Mouse (Mus musculus) T-helper 2 cell (primary cell): ENCODE results near the gene Lrrc52.

Source experiments
- in situ Hi-C: fragments of 300-600 bp; cut with MboI, MseI; formaldehyde crosslinking; loops from one replicate; pipeline ENCODE4 v1.15.1; 2025; ENCODE audit warnings: high pct_unique_total_duplicates

Lrrc52 gene

DNA sequence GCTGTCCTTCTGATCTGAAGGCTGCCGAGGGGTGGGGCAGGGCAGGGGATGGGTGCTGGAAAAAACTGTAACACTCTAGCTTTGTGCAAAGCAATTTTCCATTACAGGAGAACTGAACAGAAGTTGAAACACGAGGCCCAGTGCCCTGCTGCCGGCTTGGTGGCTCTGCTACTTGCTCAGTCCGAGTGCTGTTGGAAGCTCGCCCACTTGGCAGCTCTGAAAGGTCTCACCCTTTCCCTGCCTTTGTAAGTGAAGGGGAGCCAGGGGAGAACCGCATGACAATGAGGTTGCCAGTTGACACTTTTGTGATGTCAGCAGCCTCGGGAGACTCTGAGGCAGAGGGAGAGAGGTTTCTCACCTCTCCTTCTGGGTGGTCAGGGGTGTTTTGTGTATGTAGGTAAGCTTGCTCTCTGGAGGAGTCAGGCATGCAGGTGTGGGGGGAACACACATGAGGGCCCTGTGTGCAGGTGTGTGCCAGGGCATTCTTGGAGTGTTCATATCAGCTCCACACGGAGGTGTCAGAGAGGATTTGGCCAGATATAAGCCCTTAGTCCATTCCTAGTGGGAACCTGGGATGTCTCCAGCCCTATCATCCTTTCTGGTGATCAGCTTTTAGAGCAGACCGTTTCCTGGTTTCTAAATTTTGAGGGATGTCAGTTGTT, at the start of gene Lrrc52:
Lrrc52 (minus strand) TSS at position 16 of the 662 bp plus-strand sequence.
- in situ Hi-C loops = loop anchor here (25.0 kb wide), 1 partner anchor 1995 kb away; no protein-coding TSS in a partner anchor

DNA sequence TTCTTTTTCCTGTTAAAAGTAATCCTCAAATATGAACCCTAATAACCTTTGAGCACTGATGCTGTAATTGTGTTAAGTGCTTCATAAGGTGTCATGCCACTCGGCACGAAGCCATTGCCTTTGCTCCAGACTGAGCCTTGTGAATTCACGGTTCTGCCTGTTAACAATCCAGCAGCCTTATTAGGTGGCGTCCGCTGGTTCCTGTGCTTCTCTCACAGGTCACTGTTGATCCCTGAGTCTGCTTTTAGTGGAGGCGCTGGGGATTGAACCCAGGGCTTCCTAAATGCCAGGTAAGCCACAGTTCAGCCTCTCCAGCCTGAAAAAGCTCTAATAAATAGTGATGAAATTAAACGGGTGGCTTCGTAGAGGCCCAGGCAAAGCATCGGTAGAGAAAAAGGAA, 45.0 kb upstream of the Lrrc52 start:
- in situ Hi-C loops = loop anchor here (25.0 kb wide), 1 partner anchor 999 kb away; no protein-coding TSS in a partner anchor

DNA sequence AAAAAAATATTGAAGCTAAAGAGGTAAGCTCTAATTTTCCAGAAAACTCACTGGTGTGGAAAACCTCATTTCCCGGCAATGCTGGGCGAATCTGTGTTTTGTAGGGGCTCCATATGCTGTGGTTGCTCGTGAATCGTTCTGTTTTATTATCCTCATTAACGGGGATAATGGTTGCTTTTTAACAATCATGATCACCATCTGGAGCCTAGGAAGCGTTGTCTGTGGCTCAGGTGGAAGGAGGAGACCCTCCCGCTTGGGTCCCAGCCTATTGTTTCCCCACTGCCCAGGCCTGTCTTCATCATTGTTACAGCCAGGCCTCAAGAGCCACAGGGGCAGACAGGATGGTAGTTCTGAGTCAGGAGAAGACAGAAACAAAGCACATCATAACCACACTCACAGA, 39.5 kb upstream of the Lrrc52 start:
- in situ Hi-C loops = loop anchor here (25.0 kb wide), 1 partner anchor 994 kb away; no protein-coding TSS in a partner anchor

DNA sequence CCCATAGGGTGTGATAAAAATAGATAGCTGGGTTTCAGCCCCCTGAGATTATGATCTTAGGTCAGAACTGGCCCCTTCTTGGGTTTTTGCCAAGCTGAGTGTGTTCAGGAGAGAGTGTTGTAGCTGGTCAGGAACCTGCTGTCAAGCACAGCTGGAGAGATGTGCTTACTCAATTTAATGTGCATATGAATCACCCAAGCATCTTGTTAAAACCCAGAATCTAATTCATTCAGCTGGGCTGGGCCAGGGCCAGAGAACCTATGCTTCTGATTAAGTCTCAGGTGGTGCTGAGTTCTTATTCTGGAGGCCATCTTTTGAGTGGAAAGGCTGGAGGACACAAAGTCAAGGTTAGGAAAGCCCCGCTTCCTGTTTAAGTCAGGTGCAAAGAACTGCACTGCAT, 38.8 kb upstream of the Lrrc52 start:
- in situ Hi-C loops = loop anchor here (25.0 kb wide), 1 partner anchor 993 kb away; no protein-coding TSS in a partner anchor

DNA sequence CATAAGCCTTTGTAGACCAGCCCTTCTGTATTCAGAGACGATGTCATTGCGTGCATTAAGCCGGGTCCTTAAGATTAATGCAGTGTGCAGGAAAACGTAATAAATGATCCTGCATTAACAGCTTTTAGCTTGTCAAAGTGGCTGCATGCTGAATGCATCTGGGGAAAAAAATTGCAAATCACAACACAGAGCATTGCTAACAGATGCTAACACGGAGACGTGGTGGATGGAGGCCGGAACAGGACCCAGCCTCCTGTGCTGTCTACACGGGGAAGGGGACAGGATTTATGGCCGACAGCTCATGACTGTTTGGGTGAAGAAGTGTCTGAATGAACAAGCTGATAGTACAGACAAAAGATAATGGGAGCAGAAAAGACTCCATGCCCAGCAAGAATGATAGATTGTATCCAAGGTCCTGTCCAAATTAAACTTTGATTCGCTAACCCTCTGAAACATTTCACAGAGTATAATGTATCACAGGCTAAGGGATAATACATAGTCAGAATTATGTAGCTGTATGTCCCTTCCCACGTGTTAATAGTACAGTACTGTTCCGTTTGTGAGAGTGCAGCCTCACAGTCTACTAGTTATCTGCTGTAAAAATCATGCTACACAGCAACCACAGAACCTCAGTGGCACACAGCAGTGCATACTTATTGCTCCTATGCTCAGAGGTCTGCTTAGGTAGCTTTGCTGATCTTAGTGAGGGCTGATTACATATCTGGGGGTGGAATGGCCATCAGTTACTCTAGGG, 32.7 kb upstream of the Lrrc52 start:
- in situ Hi-C loops = no loop called here

DNA sequence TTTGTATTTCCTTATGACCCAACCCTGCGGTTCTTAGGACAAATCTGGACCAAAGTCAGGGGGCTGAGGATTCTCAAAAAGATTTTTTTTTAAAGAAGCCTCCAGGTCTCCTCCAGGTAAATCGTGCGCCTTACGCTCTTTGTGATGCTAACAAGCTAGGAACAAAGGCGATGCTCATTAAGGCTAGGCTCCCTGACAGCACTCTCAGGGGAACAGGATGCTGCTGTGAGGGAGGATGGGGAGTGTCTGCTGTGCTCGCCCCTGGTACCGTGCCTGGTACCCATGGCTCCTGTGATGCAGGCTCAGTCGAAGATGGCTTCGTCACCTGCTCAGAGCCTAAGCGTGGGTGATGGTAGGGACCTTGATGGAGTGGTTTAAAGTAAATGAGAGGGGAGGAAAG, 31.4 kb upstream of the Lrrc52 start:
- in situ Hi-C loops = no loop called here

DNA sequence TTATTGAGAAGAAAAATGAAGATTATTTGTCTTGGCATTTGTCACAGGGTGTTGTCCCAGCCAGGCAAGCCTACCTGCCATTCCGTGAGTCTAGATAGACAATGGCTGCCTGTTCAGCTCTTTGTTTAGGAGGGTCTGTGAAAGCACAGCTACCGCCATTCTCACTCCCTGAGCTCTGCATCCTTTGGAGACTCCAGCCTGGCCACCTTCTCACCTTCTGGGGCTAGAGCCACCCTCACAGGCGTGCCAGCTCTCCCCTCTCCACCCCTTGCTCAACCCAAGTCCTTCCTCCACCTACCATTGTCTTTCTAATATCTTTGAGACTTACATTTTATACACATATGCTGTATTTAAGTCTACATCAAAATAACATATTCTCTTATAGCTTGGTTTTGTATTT, 31.0 kb upstream of the Lrrc52 start:
- in situ Hi-C loops = no loop called here

DNA sequence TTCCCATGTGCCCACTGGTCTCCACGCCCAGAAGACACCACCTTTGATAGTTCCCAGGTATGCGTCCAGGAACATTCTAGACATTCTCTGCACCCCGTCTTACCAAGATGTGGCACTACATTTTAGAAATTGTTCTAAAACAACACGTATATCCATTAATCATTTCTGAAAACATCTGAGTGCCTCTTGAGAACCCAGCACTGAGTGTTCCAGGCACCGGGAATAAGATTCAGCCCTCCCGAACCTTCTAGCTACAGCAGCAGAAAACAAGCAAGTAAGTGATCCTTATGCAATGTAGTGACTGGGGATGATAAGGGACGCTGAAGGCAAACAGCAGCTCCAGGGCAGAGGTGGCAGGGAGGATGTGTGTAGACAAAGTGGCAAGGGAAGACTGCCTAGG, 24.9 kb upstream of the Lrrc52 start:
- in situ Hi-C loops = no loop called here

DNA sequence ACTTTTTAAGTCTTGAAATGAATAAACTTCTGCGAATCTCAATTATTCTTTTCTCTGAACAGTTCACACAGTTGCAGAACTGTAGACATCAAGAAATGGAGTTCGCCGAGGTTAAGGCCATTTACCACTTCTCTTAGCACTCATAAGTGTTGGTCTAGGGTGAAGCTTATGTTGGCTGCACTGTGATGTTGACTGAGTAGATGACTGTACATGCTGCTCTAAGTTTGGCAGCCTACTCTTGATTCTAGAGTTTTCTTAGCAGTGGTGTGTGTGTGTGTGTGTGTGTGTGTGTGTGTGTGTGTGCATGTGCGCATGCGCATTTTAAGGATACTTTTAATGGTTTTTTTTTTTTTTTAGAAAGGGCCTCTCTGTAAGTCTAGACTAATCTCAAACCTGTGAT, 21.4 kb upstream of the Lrrc52 start:
- in situ Hi-C loops = no loop called here

DNA sequence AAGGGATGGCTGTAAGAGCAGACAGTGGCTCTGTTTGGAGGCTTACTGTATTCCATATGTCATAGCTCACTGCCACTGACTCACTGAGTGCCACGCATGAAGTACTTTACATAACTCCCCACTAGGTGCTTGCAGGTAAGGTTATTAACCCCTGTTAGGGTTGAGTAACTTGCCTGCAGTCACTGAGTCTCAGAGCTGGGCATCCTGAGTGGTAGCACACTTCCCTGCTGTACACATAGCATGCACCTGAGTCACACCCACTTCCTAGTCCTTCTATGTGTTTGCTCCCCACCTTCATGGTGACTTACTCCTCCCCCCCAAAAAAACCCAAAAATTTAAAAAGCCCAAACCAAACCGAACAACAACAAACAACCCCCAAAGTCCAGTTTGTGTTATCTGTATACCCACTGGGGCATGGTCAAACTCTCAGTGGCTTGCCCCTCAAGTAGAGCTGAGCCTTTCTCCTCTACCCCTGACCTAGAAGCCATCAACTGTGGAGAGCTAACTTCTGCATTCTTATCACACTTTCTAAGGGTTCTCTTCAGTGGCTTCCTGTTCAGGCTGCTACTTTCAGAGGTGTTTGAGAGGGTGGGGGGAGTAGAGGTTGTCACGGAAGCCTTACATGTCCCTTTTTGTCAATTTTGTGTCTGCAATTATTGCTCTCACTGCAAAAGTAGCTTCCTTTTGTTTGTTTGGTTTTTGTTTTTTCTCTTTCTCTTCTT, 20.5 kb upstream of the Lrrc52 start:
- in situ Hi-C loops = no loop called here

DNA sequence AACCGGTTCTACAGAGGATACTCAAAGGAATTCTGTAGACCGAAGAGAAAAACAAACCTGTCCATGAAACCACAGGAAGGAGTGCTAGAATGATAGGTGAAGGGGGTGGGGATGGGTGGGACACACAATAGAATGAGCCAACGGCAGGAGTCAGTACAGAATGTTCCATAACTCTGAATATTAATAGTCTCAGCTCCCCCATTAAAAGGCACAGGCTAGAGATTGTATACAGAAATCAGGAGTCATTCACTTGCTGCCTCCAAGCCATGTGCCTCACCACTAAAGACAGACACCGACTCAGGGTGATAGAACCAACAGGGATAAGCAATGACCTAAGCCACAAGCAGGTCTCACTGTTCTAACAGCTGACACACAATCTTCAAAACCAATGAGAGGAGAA, 16.3 kb upstream of the Lrrc52 start:
- in situ Hi-C loops = no loop called here

DNA sequence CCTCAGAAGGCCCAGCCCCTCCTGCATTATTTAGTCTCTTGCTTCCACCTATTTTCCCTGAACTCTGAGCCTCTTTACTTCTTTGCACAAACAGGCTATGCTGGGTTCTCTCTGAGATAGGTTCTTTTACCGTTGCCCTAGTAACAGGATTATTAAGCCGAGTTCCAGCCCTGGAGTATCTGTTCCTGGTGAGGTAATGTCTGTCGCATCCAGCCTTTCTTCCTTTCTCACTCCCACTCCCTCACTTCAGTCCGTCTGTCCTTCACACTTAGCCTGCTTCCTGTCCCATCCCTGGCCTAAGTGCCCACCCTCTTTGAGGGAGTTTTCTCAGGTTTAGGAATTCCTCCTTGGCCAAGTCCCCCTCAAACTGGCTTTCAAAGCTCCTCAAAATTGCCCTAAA, 7.0 kb upstream of the Lrrc52 start:
- in situ Hi-C loops = loop anchor here (25.0 kb wide), 1 partner anchor 1989 kb away; no protein-coding TSS in a partner anchor

DNA sequence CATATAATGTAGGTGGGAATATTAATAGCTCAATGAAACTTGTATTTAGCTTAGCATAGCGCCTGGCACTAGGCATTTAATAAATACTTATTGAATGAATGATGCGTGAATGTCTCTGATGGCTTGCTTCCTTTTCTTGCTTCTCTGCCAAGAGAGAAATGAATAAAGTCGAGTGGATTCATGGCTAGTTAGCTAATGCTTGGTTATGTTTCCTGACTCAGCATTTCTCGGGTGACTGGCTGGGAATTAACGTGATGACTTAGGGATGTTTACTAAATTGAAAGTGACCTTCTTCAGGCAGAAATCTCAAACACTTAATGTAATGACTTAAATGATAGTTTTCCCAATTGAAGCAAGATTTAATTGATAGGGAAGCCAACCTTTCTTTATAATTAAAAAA, 1.3 kb upstream of the Lrrc52 start:
- in situ Hi-C loops = loop anchor here (25.0 kb wide), 1 partner anchor 1994 kb away; no protein-coding TSS in a partner anchor

DNA sequence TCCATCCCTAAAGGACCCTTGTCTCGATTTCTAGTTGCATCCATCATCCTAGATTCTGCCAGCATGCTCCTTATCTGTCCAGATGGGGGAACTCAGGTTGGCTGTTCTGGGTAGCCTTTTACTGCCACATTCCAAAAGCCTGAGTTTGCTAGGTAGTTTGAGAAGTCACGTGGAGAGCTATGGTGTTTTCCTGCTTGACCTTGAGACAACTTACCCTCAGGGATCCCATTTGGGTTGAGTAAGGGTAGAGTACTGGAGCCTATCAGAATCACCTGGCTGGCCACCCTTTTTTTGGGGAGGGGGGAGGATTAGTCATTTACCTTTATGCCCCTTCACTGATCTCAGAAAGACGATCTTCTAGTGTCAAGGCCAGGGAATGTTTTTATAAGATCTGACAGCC, 9.3 kb downstream of the Lrrc52 start:
- in situ Hi-C loops = loop anchor here (25.0 kb wide), 1 partner anchor 2005 kb away; no protein-coding TSS in a partner anchor

DNA sequence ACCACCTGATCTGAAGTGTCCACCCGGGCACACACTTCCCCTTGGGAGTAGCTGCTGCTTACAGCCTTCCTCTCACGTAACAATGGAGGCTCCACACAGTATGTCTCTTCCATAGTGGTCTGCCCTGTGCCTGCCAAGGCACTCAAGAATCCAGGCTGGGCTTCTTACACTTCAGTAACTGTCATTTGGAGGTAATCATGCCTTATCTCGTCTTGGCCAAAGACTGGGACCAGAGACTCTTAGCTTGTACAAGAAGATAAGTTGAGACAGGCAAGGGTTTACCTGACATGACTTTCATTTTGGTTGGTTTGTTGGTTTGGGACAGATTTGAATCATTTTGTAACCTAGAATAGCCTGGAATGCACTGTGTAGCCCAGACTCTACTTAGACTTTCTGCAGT, 13.5 kb downstream of the Lrrc52 start:
- in situ Hi-C loops = loop anchor here (25.0 kb wide), 1 partner anchor 2009 kb away; no protein-coding TSS in a partner anchor

DNA sequence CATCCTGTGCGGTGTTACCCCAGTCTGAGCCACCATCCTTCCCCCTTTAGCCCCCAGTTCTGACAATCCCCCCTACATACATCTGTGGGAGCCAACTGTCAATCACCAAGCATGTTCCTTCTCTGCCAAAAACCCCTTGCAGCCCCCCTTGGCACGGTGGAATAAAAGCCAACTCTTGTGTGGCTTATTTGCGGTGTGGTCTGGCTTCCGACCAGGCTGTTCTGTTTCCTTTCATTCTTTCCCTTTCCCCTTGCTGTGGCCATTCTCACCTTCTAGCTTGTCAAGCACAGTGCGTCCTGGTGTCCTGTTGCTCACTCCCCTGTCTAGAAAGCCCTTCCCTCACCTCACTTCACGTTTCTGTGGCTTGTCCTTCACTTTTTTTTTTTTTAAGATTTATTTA, 14.1 kb downstream of the Lrrc52 start:
- in situ Hi-C loops = loop anchor here (25.0 kb wide), 1 partner anchor 2010 kb away; no protein-coding TSS in a partner anchor

DNA sequence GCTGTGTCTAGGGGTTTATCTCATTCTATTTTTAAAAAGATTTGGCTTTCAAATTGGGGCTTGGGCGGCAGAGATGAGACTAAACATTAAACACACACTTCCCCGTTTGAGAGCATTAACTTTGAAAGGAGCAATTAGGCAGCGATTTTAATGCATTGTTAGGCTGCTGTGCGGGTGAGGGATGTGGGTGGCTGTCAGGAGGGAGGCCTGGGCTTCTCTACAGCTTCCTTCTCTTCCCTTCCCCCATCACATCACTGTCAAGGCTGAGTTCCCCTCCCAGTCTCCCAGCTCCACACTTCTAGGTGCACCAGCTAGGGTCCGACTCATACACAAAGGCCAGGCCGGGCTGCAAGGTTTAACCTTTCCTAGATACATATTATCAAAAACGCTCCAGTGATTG, 18.0 kb downstream of the Lrrc52 start:
- in situ Hi-C loops = no loop called here

DNA sequence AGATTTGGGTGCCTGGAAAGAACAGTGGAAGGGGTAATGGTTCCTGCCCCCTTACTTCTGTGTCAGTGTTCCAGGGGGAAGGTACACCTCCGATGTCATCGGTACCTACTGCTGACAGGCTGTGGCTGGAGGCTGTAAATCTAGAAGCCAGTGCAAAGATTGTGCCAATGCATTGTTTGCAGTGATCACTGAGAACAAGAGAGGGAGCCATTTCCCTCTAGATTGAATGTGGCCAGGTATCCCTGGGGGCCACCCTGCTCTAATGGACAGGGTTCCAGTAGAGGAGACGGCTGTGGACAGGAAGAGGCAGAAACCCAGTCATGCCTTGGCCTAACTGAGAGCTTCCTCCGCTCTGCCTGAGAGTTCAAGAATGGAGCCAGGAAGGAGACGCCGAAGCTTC, 18.5 kb downstream of the Lrrc52 start:
- in situ Hi-C loops = no loop called here

DNA sequence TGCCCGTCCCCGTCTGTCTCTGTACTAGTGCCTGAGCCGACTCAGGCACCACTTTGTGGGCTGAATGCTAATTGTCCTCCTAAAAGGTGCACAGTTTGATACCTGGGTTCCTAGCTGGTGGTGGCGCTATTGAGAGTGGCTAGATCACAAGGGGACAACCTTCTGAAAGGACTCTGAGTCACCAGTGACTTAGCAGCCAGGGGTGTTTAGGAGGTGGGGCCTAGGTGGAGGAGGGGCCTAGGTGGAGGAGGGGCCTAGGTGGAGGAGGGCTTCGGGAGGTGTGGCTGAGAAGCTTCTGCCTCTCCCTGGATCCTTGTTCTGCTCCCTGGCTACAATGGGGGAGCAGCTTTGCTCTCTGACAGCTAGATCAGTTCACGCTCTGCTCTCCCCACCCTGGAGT, 20.1 kb downstream of the Lrrc52 start:
- in situ Hi-C loops = no loop called here

DNA sequence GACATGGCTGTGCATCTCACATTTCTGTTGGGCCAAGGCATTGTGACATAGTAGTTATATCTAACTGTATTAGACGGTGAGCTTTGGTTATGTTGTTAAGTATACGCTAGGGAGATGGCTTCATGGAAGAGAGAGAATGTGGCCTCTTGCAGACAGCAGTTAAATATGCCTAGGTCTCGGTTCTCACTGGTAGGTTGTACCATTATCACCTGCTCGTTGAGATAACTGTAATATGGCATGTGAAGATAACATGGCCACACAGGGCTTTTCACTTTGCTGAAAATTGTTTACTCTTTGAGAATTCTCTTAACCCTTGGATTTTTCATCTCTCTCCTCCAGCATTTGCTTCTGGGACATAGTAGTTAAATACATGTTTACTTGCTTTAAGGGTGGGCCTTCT, 21.4 kb downstream of the Lrrc52 start:
- in situ Hi-C loops = no loop called here

DNA sequence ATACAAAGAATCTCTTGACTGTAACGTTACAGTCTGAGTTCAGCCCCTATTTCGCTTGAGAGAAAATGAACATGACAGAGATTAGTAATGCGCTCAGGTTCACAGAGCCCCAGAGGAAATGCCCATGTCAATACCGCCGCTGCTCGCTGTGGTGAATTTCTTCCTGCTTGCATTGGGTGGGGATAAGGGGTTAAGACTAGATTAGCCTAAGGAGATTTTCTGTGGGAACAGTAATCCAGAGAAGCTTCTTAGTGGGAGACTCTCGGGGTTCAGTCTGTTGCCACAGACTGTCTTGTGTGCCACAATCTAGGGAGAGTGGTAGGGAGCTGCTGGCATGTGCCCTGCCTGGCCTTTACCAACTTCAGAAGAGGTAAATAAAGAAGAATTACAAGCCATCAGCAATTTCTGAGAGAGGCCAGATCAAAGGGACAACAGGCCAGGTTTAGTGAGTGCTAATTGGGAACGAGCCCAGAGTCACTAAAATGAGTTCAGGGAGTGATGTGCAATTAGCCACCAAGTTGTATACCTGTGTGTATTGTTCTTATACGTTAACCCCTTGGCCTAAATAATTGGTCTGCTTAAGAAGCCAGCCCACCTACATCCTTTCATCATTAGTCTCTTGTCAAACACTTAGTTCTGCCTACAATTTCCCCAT, 28.2 kb downstream of the Lrrc52 start:
- in situ Hi-C loops = no loop called here

DNA sequence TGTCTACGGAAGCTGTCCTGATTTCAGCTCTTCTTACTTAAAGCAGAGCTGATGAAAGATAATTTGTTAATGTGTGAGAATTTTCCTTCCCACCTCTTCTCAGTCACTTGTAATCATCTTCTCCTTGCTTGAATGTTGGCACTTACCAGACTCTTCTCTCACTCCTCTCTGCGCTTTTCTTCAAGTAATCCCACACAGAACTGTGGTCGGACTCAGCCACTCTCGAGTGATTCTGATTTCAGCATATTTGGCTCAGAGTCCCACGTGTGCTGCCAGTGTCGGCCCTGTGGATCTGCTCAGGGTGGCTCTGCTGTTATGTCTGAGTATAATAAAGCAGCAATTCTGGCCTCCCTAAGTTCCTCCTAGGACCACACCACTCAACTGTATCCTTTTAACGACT, 29.5 kb downstream of the Lrrc52 start:
- in situ Hi-C loops = no loop called here
